Mouse (Mus musculus): Measurements from ENCODE around the gene Krtap4-7.
"Not testable (repeated sequence)": the region's sequence is repeated elsewhere in the genome, so short reads cannot be mapped to it uniquely, and the experiment has no call there.

Krtap4-7 gene

DNA sequence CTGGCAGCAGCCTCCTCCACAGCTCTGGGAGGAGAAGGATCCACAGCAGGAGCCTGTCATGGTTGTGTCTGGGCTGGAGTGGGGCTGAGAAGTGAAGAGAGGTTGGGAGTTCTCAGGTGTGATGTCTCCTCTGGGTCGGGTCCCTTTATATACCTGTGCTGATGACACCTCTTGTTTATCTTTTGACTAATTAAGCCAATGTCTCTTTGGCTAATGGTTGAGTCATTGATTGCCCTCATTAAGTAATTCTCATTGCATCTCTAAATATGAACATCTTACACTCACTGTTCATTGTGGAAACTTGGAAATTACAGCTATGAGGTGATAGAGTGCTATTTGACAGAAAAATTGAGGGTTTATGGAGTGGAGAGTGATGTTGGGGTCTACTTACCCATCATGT, 40.7 kb downstream of the Krtap4-7 start, which contains the start of gene Gm11938:
TSS of gene Gm11938 (minus strand) at position 101 of the 400 bp plus-strand sequence.
- DNase-seq (ENCODE audit: inconsistent ontology term) = not testable (repeated sequence)

DNA sequence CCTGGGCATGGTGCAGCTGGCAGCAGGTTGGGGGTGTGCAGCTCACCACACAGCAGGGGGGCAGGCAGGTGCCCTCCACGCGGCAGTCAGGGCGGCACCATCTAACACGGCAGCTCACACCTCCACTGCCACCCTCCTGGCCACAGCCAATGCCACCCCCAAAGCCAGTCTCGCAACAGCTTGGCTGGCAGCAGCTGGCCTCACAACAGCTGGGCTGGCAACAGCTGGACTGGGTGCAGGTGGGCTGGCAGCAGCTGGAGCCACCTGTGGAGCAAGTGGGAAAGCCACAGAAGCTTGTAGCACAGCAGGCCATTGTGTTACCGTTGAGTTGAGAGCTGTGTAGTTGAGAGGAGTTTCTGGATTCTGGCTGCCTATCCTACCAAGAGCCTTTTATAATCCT, 46.1 kb downstream of the Krtap4-7 start, which contains the start of gene Krtap9-3:
TSS of gene Krtap9-3 (minus strand) at position 364 of the 400 bp plus-strand sequence.
- DNase-seq (ENCODE audit: inconsistent ontology term) = not testable (repeated sequence)

All from Muller cell, postnatal 12 days (primary cell).